ENCODE assay signal across 27 mouse cellular contexts in genomic region chr3:92458620-92459019, GRCm38 (mm10). TPM values are rescaled to one million over a fixed set of nuclear protein-coding genes. Genes with fewer than 3 reads are reported as not detected.
DNase-seq lines count a peak whose midpoint lies in the region; ATAC-seq and TF ChIP-seq lines count a peak whose summit lies in the region.
"Had no signal": no experiment of that assay in that cellular context is flagged by ENCODE, and none has a peak within 500 bp of the region (broad histone marks: within the 10 kb centered on the region; RNA-seq: fewer than 3 reads in every experiment).

Gene Sprr3 (minus strand): TSS chr3:92458720.

- ATAC-seq in embryonic facial prominence, embryonic 15.5 days (ENCODE audit: insufficient number of reproducible peaks, low FRiP score, low TSS enrichment, low read depth): no peak
- ATAC-seq in stomach, embryonic 15.5 days (ENCODE audit: insufficient read depth, low FRiP score, low read depth): no peak
- no peak for ATAC-seq in stomach, postnatal 0 days (ENCODE audit: low FRiP score, low TSS enrichment)
- ATAC-seq in hindbrain, postnatal 0 days: no peak
- ATAC-seq: activated CD4-positive, CD25-positive, alpha-beta regulatory T cell, adult 4 months; CD4-positive, CD25-positive, alpha-beta regulatory T cell, adult 4 months; forebrain, embryonic 13.5 days; forebrain, embryonic 15.5 days; forebrain, postnatal 0 days; Patski had no signal

- 66% methylated on average over 2 of the region's 2 CpGs for WGBS in embryonic facial prominence, embryonic 15.5 days
- 69% methylated on average over 2 of the region's 2 CpGs for WGBS in embryonic facial prominence, embryonic 10.5 days
- WGBS in stomach, embryonic 15.5 days: 62% methylated on average over 2 of the region's 2 CpGs
- WGBS in stomach, postnatal 0 days: 51% methylated on average over 2 of the region's 2 CpGs
- WGBS in hindbrain, postnatal 0 days: 61% methylated on average over 2 of the region's 2 CpGs

- H3K36me3 ChIP-seq in embryonic facial prominence, embryonic 15.5 days: no peaks in the 10 kb centered on the region
- no peaks in the 10 kb centered on the region for H3K36me3 ChIP-seq in embryonic facial prominence, embryonic 10.5 days (replicated peaks)
- no peaks in the 10 kb centered on the region for H3K36me3 ChIP-seq in stomach, embryonic 15.5 days
- no peaks in the 10 kb centered on the region for H3K36me3 ChIP-seq in stomach, postnatal 0 days (ENCODE audit: control insufficient read depth, insufficient read depth, low read length)
- H3K36me3 ChIP-seq in hindbrain, postnatal 0 days (ENCODE audit: insufficient read depth, low read length): no peaks in the 10 kb centered on the region
- H3K36me3 ChIP-seq: embryonic facial prominence, embryonic 13.5 days; forebrain, embryonic 15.5 days; G1E had no signal

- no peak within 1 kb of the TSS for H3K4me2 ChIP-seq in embryonic facial prominence, embryonic 15.5 days (replicated peaks)
- no peak within 1 kb of the TSS for H3K4me2 ChIP-seq in stomach, embryonic 15.5 days
- H3K4me2 ChIP-seq in stomach, postnatal 0 days (replicated peaks; ENCODE audit: low read depth): no peak within 1 kb of the TSS
- no peak within 1 kb of the TSS for H3K4me2 ChIP-seq in hindbrain, postnatal 0 days (ENCODE audit: low read depth, low read length)
- H3K4me2 ChIP-seq: embryonic facial prominence, embryonic 13.5 days; forebrain, embryonic 13.5 days; forebrain, embryonic 15.5 days had no signal

- H3K9me3 ChIP-seq in embryonic facial prominence, embryonic 15.5 days (replicated peaks): no peaks in the 10 kb centered on the region
- no peaks in the 10 kb centered on the region for H3K9me3 ChIP-seq in embryonic facial prominence, embryonic 10.5 days
- H3K9me3 ChIP-seq in stomach, embryonic 15.5 days: no peaks in the 10 kb centered on the region
- no peaks in the 10 kb centered on the region for H3K9me3 ChIP-seq in stomach, postnatal 0 days (ENCODE audit: control insufficient read depth, low read length)
- H3K9me3 ChIP-seq in hindbrain, postnatal 0 days (ENCODE audit: low read length): no peaks in the 10 kb centered on the region
- H3K9me3 ChIP-seq: embryonic facial prominence, embryonic 13.5 days; forebrain, embryonic 13.5 days; forebrain, embryonic 15.5 days had no signal

- no peak within 1 kb of the TSS for H3K27ac ChIP-seq in embryonic facial prominence, embryonic 15.5 days (replicated peaks)
- no peak within 1 kb of the TSS for H3K27ac ChIP-seq in embryonic facial prominence, embryonic 10.5 days (replicated peaks)
- no peak within 1 kb of the TSS for H3K27ac ChIP-seq in stomach, embryonic 15.5 days
- H3K27ac ChIP-seq in stomach, postnatal 0 days (replicated peaks): no peak within 1 kb of the TSS
- H3K27ac ChIP-seq in hindbrain, postnatal 0 days: no peak within 1 kb of the TSS
- H3K27ac ChIP-seq: embryonic facial prominence, embryonic 13.5 days; forebrain, embryonic 13.5 days; forebrain, embryonic 15.5 days had no signal

- no peak within 1 kb of the TSS for H3K4me3 ChIP-seq in embryonic facial prominence, embryonic 15.5 days (replicated peaks)
- no peak within 1 kb of the TSS for H3K4me3 ChIP-seq in embryonic facial prominence, embryonic 10.5 days
- no peak within 1 kb of the TSS for H3K4me3 ChIP-seq in stomach, embryonic 15.5 days (replicated peaks)
- H3K4me3 ChIP-seq in stomach, postnatal 0 days (ENCODE audit: low read depth, low read length): no peak within 1 kb of the TSS
- H3K4me3 ChIP-seq in hindbrain, postnatal 0 days (ENCODE audit: low read length): no peak within 1 kb of the TSS
- H3K4me3 ChIP-seq: embryonic facial prominence, embryonic 13.5 days; forebrain, embryonic 13.5 days; forebrain, embryonic 15.5 days had no signal

- DNase-seq in embryonic facial prominence, embryonic 10.5 days (ENCODE audit: low spot score): no peak
- DNase-seq in stomach, postnatal 0 days (ENCODE audit: low spot score): no peak
- no peak for DNase-seq in hindbrain, postnatal 0 days (ENCODE audit: low spot score)
- DNase-seq: adrenal gland, adult 8-10 months; adrenal gland, postnatal 14 days; adrenal gland, postnatal 36 days; B cell, adult 2 months; cerebellum, adult 11-12 months; cerebellum, adult 2 months; cerebellum, adult 9-10 months; cerebellum, postnatal 10 days; cerebellum, postnatal 25 days; forebrain, postnatal 0 days had no signal

- TF ChIP-seq EP300 in stomach, postnatal 0 days (optimal IDR thresholded peaks at IDR 0.05): no peak

- no peaks in the 10 kb centered on the region for H3K27me3 ChIP-seq in embryonic facial prominence, embryonic 15.5 days
- no peaks in the 10 kb centered on the region for H3K27me3 ChIP-seq in embryonic facial prominence, embryonic 10.5 days (replicated peaks; ENCODE audit: low read depth, poor library complexity, severe bottlenecking)
- no peaks in the 10 kb centered on the region for H3K27me3 ChIP-seq in stomach, embryonic 15.5 days (replicated peaks)
- no peaks in the 10 kb centered on the region for H3K27me3 ChIP-seq in stomach, postnatal 0 days (ENCODE audit: control insufficient read depth, insufficient read depth, low read length)
- H3K27me3 ChIP-seq in hindbrain, postnatal 0 days (ENCODE audit: insufficient read depth, low read length): no peaks in the 10 kb centered on the region
- H3K27me3 ChIP-seq: CH12.LX; embryonic facial prominence, embryonic 13.5 days; forebrain, embryonic 13.5 days; forebrain, embryonic 15.5 days; Patski had no signal

- no peaks in the 10 kb centered on the region for H3K4me1 ChIP-seq in embryonic facial prominence, embryonic 15.5 days
- no peaks in the 10 kb centered on the region for H3K4me1 ChIP-seq in embryonic facial prominence, embryonic 10.5 days
- no peaks in the 10 kb centered on the region for H3K4me1 ChIP-seq in stomach, embryonic 15.5 days
- H3K4me1 ChIP-seq in stomach, postnatal 0 days (replicated peaks; ENCODE audit: control insufficient read depth, insufficient read depth): no peaks in the 10 kb centered on the region
- H3K4me1 ChIP-seq in hindbrain, postnatal 0 days (ENCODE audit: insufficient read depth, low read length): no peaks in the 10 kb centered on the region
- H3K4me1 ChIP-seq: embryonic facial prominence, embryonic 13.5 days; forebrain, embryonic 13.5 days; forebrain, embryonic 15.5 days had no signal

- no peak within 1 kb of the TSS for H3K9ac ChIP-seq in embryonic facial prominence, embryonic 15.5 days
- no peak within 1 kb of the TSS for H3K9ac ChIP-seq in stomach, embryonic 15.5 days
- H3K9ac ChIP-seq in stomach, postnatal 0 days (ENCODE audit: low read length): no peak within 1 kb of the TSS
- no peak within 1 kb of the TSS for H3K9ac ChIP-seq in hindbrain, postnatal 0 days (replicated peaks; ENCODE audit: low read length)
- H3K9ac ChIP-seq: embryonic facial prominence, embryonic 13.5 days; forebrain, embryonic 13.5 days; forebrain, embryonic 15.5 days; forebrain, postnatal 0 days had no signal

- no peak for TF ChIP-seq CTCF in stomach, postnatal 0 days (IDR thresholded peaks at IDR 0.05; ENCODE audit: low read depth)
- no peak for TF ChIP-seq CTCF in hindbrain, postnatal 0 days (IDR thresholded peaks at IDR 0.05; ENCODE audit: low read depth)

RNA-seq across cellular contexts. Expression of gene Sprr3, which starts in this region (rescaled TPM):
- polyA plus RNA-seq in embryonic facial prominence, embryonic 15.5 days (2015; fragmentation: Nextera tagmentation; extraction: Ambion mirVana): 27.2 and 28.3 TPM in 2 replicates
- not detected in 2 replicates for polyA plus RNA-seq in embryonic facial prominence, embryonic 10.5 days (2016; fragmentation: Nextera tagmentation; extraction: Ambion mirVana)
- 30.3 and 125 TPM in 2 replicates for polyA plus RNA-seq in stomach, embryonic 15.5 days (2015; fragmentation: Nextera tagmentation; extraction: Ambion mirVana)
- 1,930 and 1,986 TPM in 2 replicates for polyA plus RNA-seq in stomach, postnatal 0 days (2015; fragmentation: Nextera tagmentation; extraction: Ambion mirVana)
- total RNA-seq in hindbrain, postnatal 0 days (2014; rRNA removed): not detected in 2 replicates
- not detected in 2 replicates for polyA plus RNA-seq in hindbrain, postnatal 0 days (2015; fragmentation: Nextera tagmentation; extraction: Ambion mirVana)
- total RNA-seq: adrenal gland, adult 18-20 months; adrenal gland, adult 8-10 months; adrenal gland, postnatal 14 days; adrenal gland, postnatal 36 days; CH12.LX; forebrain, postnatal 0 days had no signal
- polyA plus RNA-seq: activated CD4-positive, CD25-positive, alpha-beta regulatory T cell, adult 4 months; CD4-positive, CD25-positive, alpha-beta regulatory T cell, adult 4 months; cerebellum, adult 2 months; cortical plate, adult 2 months; embryonic facial prominence, embryonic 11.5 days; embryonic facial prominence, embryonic 13.5 days; forebrain, embryonic 11.5 days; forebrain, embryonic 13.5 days; forebrain, embryonic 15.5 days; forebrain, postnatal 0 days; G1E; Patski had no signal

Comparison
In these comparisons a context has a peak if more than half of its experiments do, and no peak if none do; other contexts are left out.
1. RNA of gene Sprr3 (polyA plus RNA-seq): 1,930 to 1,986 TPM in stomach, postnatal 0 days, 30.3 to 125 TPM in stomach, embryonic 15.5 days and 27.2 to 28.3 TPM in embryonic facial prominence, embryonic 15.5 days; not detected in embryonic facial prominence, embryonic 10.5 days and not detected in hindbrain, postnatal 0 days; every median in the first group is over 10 times any median in the second.
2. RNA of gene Sprr3 (polyA plus RNA-seq): 1,930 to 1,986 TPM in stomach, postnatal 0 days; 30.3 to 125 TPM in stomach, embryonic 15.5 days and 27.2 to 28.3 TPM in embryonic facial prominence, embryonic 15.5 days; every median in the first group is over 10 times any median in the second.